Mouse (Mus musculus): Measurements from ENCODE around the gene Myo1b. TPM values are rescaled to one million over a fixed set of nuclear protein-coding genes. Genes with fewer than 3 reads are reported as not detected.

The Myo1b gene
- total and polyA plus RNA-seq, 3 experiments = 0.07 TPM; not detected in 1

GRCm38 (mm10) chr1:51822531-51822930 lies 93.3 kb downstream of the Myo1b start:
- TF ChIP-seq GABPA (IDR thresholded peaks at IDR 0.05; ENCODE audit: insufficient replicate concordance, low read depth, low read length) (no peak), POLR2AphosphoS2 (IDR thresholded peaks at IDR 0.05; ENCODE audit: low read depth, low read length) (no peak)

GRCm38 (mm10) chr1:51821701-51822495 lies 94.0 kb downstream of the Myo1b start:
- Histone ChIP-seq H3K9ac (ENCODE audit: insufficient read depth, low read depth) (no peak overlapping the region), H3K9me3 (replicated peaks; ENCODE audit: low read length) (no peaks in the 10 kb centered on the region), H3K27me3 (replicated peaks) (no peaks in the 10 kb centered on the region), H3K36me3 (replicated peaks in 1 of 2; ENCODE audit: control insufficient read depth in 1 of 2, insufficient read depth in 1 of 2, low read length in 1 of 2) (no peaks in the 10 kb centered on the region), H3K27ac (ENCODE audit: insufficient read depth, low read depth) (no peak overlapping the region), H3K79me2 (replicated peaks; ENCODE audit: control insufficient read depth, extremely low read depth, insufficient read depth, poor library complexity, severe bottlenecking) (no peaks in the 10 kb centered on the region), H3K4me1 (ENCODE audit: control insufficient read depth in 1 of 2, insufficient read depth in 2 of 2) (no peaks in the 10 kb centered on the region), H3K4me2 (ENCODE audit: insufficient read depth, low read depth, poor library complexity, severe bottlenecking) (no peak overlapping the region), H3K4me3 (replicated peaks in 1 of 3; ENCODE audit: low read depth in 2 of 3, low read length in 2 of 3, poor library complexity in 1 of 3) (no peak overlapping the region)
- TF ChIP-seq KAT2A (IDR thresholded peaks at IDR 0.05; ENCODE audit: insufficient replicate concordance, low read length) = no peak
- no peak for TF ChIP-seq HCFC1 (IDR thresholded peaks at IDR 0.05; ENCODE audit: low read depth, low read length)
- no peak for TF ChIP-seq RAD21 (IDR thresholded peaks at IDR 0.05; ENCODE audit: low read depth, low read length)
- no peak for TF ChIP-seq MAFK (IDR thresholded peaks at IDR 0.05; ENCODE audit: insufficient replicate concordance, low read length)
- TF ChIP-seq POLR2AphosphoS2 (IDR thresholded peaks at IDR 0.05; ENCODE audit: low read depth, low read length) = no peak
- no peak for TF ChIP-seq TBP (conservative IDR thresholded peaks at IDR 0.05; ENCODE audit: low read depth, low read length)
- TF ChIP-seq POLR2A (IDR thresholded peaks at IDR 0.05; ENCODE audit: low read depth, low read length) = no peak
- no peak for TF ChIP-seq SIN3A (IDR thresholded peaks at IDR 0.05; ENCODE audit: low read length)
- TF ChIP-seq UBTF (IDR thresholded peaks at IDR 0.05; ENCODE audit: low read depth, low read length) = no peak
- TF ChIP-seq MYC (IDR thresholded peaks at IDR 0.05; ENCODE audit: low read depth, low read length) = no peak
- no peak for TF ChIP-seq GABPA (IDR thresholded peaks at IDR 0.05; ENCODE audit: insufficient replicate concordance, low read depth, low read length)
- no peak for TF ChIP-seq IRF4 (IDR thresholded peaks at IDR 0.05; ENCODE audit: low read depth, low read length)
- TF ChIP-seq MXI1 (IDR thresholded peaks at IDR 0.05; ENCODE audit: low read depth, low read length) = no peak
- TF ChIP-seq ZKSCAN1 (IDR thresholded peaks at IDR 0.05; ENCODE audit: borderline replicate concordance, low read depth, low read length) = no peak
- no peak for TF ChIP-seq PAX5 (IDR thresholded peaks at IDR 0.05; ENCODE audit: low read length)
- TF ChIP-seq ZNF384 (IDR thresholded peaks at IDR 0.05; ENCODE audit: low read depth, low read length) = no peak
- no peak for TF ChIP-seq SMC3 (IDR thresholded peaks at IDR 0.05; ENCODE audit: low read depth, low read length)
- TF ChIP-seq E2F4 (IDR thresholded peaks at IDR 0.05; ENCODE audit: insufficient replicate concordance, low read depth, low read length) = no peak
- in situ Hi-C loops (cut with MboI; ENCODE audit: low pct_ligation_motif_present, low pct_unique_long_range_greater_than_20kb, low sequenced_read_pairs) (no loop called here), dilution Hi-C loops (cut with MboI; ENCODE audit: extremely low pct_ligation_motif_present, extremely low pct_unique_long_range_greater_than_20kb, low sequenced_read_pairs) (no loop called here)
- no peak for DNase-seq (ENCODE audit: extremely low read depth)

More at GRCm38 (mm10) chr1:51822531-51822930, 93.3 kb downstream of the Myo1b start:
- Histone ChIP-seq H3K27me3 (replicated peaks) (no peaks in the 10 kb centered on the region), H3K9me3 (replicated peaks; ENCODE audit: low read length) (no peaks in the 10 kb centered on the region), H3K27ac (ENCODE audit: insufficient read depth, low read depth) (no peak overlapping the region), H3K4me1 (ENCODE audit: control insufficient read depth in 1 of 2, insufficient read depth in 2 of 2) (no peaks in the 10 kb centered on the region), H3K4me2 (ENCODE audit: insufficient read depth, low read depth, poor library complexity, severe bottlenecking) (no peak overlapping the region), H3K9ac (ENCODE audit: insufficient read depth, low read depth) (no peak overlapping the region), H3K79me2 (replicated peaks; ENCODE audit: control insufficient read depth, extremely low read depth, insufficient read depth, poor library complexity, severe bottlenecking) (no peaks in the 10 kb centered on the region), H3K4me3 (replicated peaks in 1 of 3; ENCODE audit: low read depth in 2 of 3, low read length in 2 of 3, poor library complexity in 1 of 3) (no peak overlapping the region), H3K36me3 (replicated peaks in 1 of 2; ENCODE audit: control insufficient read depth in 1 of 2, insufficient read depth in 1 of 2, low read length in 1 of 2) (no peaks in the 10 kb centered on the region)
- DNase-seq (ENCODE audit: extremely low read depth) = no peak
- in situ Hi-C loops (cut with MboI; ENCODE audit: low pct_ligation_motif_present, low pct_unique_long_range_greater_than_20kb, low sequenced_read_pairs) (no loop called here), dilution Hi-C loops (cut with MboI; ENCODE audit: extremely low pct_ligation_motif_present, extremely low pct_unique_long_range_greater_than_20kb, low sequenced_read_pairs) (no loop called here)

Data from CH12.LX (cell line).